Mouse (Mus musculus) forebrain, embryonic 16.5 days (tissue): ENCODE measurements around the gene Nat8l. TPM values are rescaled to one million over a fixed set of nuclear protein-coding genes. Genes with fewer than 3 reads are reported as not detected.

Experiments
- ATAC-seq: fragments of 200-750 bp; cut with Nextera tagmentation; 2 replicates; pipeline ENCODE4 v1.8.0; 2017; ENCODE audit warnings: mild to moderate bottlenecking, moderate library complexity
- H3K27ac ChIP-seq: fragments of 300-500 bp; sonication (generic); 2 replicates; pipeline ENCODE4 v1.5.1; 2014; ENCODE audit warnings: low read length, control low read depth
- H3K27me3 ChIP-seq: fragments of 300-500 bp; sonication (generic); replicated peaks from 2 replicates; pipeline ENCODE4 v1.6.1; 2014; ENCODE audit warnings: low read length; ENCODE audit not compliant: control insufficient read depth, insufficient read depth
- H3K36me3 ChIP-seq: fragments of 300-500 bp; sonication (generic); 2 replicates; pipeline ENCODE4 v1.6.1; 2014; ENCODE audit not compliant: control insufficient read depth, insufficient read depth
- H3K4me1 ChIP-seq: fragments of 300-500 bp; sonication (generic); replicated peaks from 2 replicates; pipeline ENCODE4 v1.6.1; 2014; ENCODE audit warnings: low read length; ENCODE audit not compliant: control insufficient read depth, insufficient read depth
- H3K4me2 ChIP-seq: fragments of 300-500 bp; sonication (generic); 2 replicates; pipeline ENCODE4 v1.6.1; 2014; ENCODE audit warnings: mild to moderate bottlenecking, low read length, control low read depth
- H3K4me3 ChIP-seq: fragments of 300-500 bp; sonication (generic); replicated peaks from 2 replicates; pipeline ENCODE4 v1.5.1; 2014; ENCODE audit warnings: mild to moderate bottlenecking, low read length, control low read depth
- H3K9ac ChIP-seq: fragments of 300-500 bp; sonication (generic); replicated peaks from 2 replicates; pipeline ENCODE4 v1.6.1; 2014; ENCODE audit warnings: low read depth, low read length, control low read depth
- H3K9me3 ChIP-seq: fragments of 300-500 bp; sonication (generic); 2 replicates; pipeline ENCODE4 v1.6.1; 2016; ENCODE audit warnings: low read length; ENCODE audit not compliant: control insufficient read depth
- WGBS: fragments of 180-500 bp; shearing (Covaris S2); extraction: QIAGEN DNeasy Blood & Tissue Kit; methylation state at CpG from one replicate; pipeline ENCODE4 v1.1.7; 2014; 5-methylcytosine and 5-hydroxymethylcytosine counted together
- polyA plus RNA-seq: library from polyadenylated mRNA; unstranded; fragments of >200 nt; fragmentation: Nextera tagmentation; extraction: Ambion mirVana; gene quantifications from 2 replicates; pipeline ENCODE4 v1.2.1, GENCODE M21; 2015

The Nat8l gene
- polyA plus RNA-seq, 1 experiment from 2014 or later = 4.7 TPM

DNA sequence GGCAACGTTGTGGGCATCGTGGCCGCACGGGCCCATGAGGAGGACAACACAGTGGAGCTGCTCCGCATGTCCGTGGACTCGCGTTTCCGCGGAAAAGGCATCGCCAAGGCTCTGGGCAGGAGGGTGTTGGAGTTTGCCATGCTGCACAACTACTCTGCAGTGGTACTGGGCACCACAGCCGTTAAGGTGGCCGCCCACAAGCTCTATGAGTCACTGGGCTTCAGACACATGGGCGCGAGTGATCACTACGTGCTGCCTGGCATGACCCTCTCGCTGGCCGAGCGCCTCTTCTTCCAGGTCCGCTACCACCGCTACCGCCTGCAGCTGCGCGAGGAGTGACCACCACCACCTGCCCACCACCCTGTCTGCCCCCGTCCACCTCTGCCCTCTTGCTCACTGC lies 5.0 kb downstream of the Nat8l start:
- 96% methylated on average over 25 of the region's 25 CpGs for WGBS
- Histone ChIP-seq H3K9ac (no peak overlapping the region), H3K4me3 (no peak overlapping the region), H3K4me1 (peaks cover 29% of the 10 kb centered on the region), H3K36me3 (no peaks in the 10 kb centered on the region), H3K9me3 (no peaks in the 10 kb centered on the region), H3K27me3 (no peaks in the 10 kb centered on the region), H3K27ac (no peak overlapping the region), H3K4me2 (no peak overlapping the region)
- no peak for ATAC-seq

GRCm38 (mm10) chr5:34001401-34001800 lies 5.6 kb downstream of the Nat8l start:
- Histone ChIP-seq H3K4me3 (no peak overlapping the region), H3K36me3 (no peaks in the 10 kb centered on the region), H3K27me3 (no peaks in the 10 kb centered on the region), H3K4me1 (peaks cover 29% of the 10 kb centered on the region), H3K27ac (no peak overlapping the region), H3K9me3 (no peaks in the 10 kb centered on the region), H3K4me2 (no peak overlapping the region), H3K9ac (no peak overlapping the region)
- 100% methylated on average over 1 of the region's 1 CpGs for WGBS
- no peak for ATAC-seq

- Histone ChIP-seq H3K36me3 (no peaks in the 10 kb centered on the region), H3K9ac (no peak overlapping the region), H3K9me3 (no peaks in the 10 kb centered on the region), H3K27ac (no peak overlapping the region), H3K4me1 (peaks cover 27% of the 10 kb centered on the region), H3K27me3 (no peaks in the 10 kb centered on the region), H3K4me2 (no peak overlapping the region), H3K4me3 (no peak overlapping the region)
- WGBS = 26% methylated on average over 4 of the region's 4 CpGs
- peak; percentile 18; the same call in 1 of the 2 replicates for ATAC-seq
Measured at GRCm38 (mm10) chr5:34002636-34003035, 6.9 kb downstream of the Nat8l start.

GRCm38 (mm10) chr5:34004618-34005017 lies 8.8 kb downstream of the Nat8l start:
- Histone ChIP-seq H3K27me3 (no peaks in the 10 kb centered on the region), H3K27ac (no peak overlapping the region), H3K36me3 (no peaks in the 10 kb centered on the region), H3K4me1 (peaks cover 7% of the 10 kb centered on the region), H3K9ac (no peak overlapping the region), H3K4me3 (no peak overlapping the region), H3K4me2 (no peak overlapping the region), H3K9me3 (no peaks in the 10 kb centered on the region)
- 85% methylated on average over 5 of the region's 5 CpGs for WGBS
- no peak for ATAC-seq

DNA sequence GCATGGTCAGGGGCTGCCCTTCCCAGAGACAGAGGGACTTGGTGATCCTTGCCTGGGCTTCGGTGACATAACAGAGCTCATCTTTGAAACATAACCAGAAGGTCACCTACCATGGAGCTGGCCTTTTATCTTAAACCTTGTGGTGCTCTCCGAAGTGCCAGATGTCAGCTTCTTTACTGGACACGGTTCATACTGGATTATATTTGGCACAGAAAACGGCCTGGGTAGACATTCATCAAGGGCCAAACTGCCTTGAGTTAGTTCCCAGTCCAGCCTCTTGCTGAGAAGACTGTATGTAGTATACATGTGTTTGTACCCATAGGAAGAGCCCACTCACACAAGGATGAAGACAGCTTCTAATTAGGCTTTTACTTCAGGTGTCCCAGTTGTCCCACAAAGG lies 11.0 kb downstream of the Nat8l start:
- Histone ChIP-seq H3K9ac (no peak overlapping the region), H3K4me2 (no peak overlapping the region), H3K36me3 (no peaks in the 10 kb centered on the region), H3K4me1 (peaks cover 4% of the 10 kb centered on the region; the same call in 1 of the 2 replicates), H3K27me3 (no peaks in the 10 kb centered on the region), H3K9me3 (no peaks in the 10 kb centered on the region), H3K27ac (no peak overlapping the region), H3K4me3 (no peak overlapping the region)
- 88% methylated on average over 4 of the region's 4 CpGs for WGBS
- ATAC-seq = no peak

DNA sequence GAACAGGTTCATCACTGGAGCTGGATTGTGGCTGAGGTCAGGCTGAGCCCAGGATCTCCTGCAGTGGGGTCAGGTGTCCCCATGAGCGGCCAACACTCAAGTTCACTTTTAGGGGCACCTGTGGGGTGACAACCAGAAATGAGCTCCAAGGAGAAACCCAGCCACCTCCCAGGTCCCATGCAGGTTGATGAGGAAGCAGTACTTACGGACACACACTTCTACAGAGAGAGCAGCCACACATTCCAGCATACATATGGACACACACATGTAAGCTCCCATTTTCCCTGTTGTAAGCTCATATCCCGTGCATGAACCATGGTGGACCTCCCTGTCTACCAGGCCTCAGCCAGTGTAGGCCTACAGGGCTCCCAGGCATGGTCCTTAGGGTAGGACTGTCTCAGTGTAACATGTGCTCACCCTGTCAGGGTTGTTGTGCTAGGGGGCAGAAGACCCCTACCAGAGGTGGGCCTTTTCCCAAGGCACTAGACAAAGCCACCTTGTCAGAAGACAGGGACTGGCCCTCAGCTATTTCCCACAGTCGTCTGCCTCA lies 11.7 kb downstream of the Nat8l start:
- WGBS = 88% methylated on average over 4 of the region's 4 CpGs
- no peak overlapping the region for H3K27ac ChIP-seq
- H3K4me1 ChIP-seq = peaks cover 4% of the 10 kb centered on the region; the same call in 1 of the 2 replicates
- no peak overlapping the region for H3K4me2 ChIP-seq
- H3K9me3 ChIP-seq = no peaks in the 10 kb centered on the region
- no peak overlapping the region for H3K9ac ChIP-seq
- H3K36me3 ChIP-seq = no peaks in the 10 kb centered on the region
- no peaks in the 10 kb centered on the region for H3K27me3 ChIP-seq
- ATAC-seq = no peak
- H3K4me3 ChIP-seq = no peak overlapping the region

- Histone ChIP-seq H3K4me2 (no peak overlapping the region), H3K36me3 (no peaks in the 10 kb centered on the region), H3K27ac (no peak overlapping the region), H3K4me1 (no peaks in the 10 kb centered on the region), H3K4me3 (no peak overlapping the region), H3K9ac (no peak overlapping the region), H3K9me3 (no peaks in the 10 kb centered on the region), H3K27me3 (no peaks in the 10 kb centered on the region)
- ATAC-seq = no peak
- WGBS = 95% methylated on average over 1 of the region's 1 CpGs
Measured at GRCm38 (mm10) chr5:34014652-34015051, 18.9 kb downstream of the Nat8l start.

- Histone ChIP-seq H3K4me2 (no peak overlapping the region), H3K4me1 (no peaks in the 10 kb centered on the region), H3K9me3 (no peaks in the 10 kb centered on the region), H3K27ac (no peak overlapping the region), H3K36me3 (no peaks in the 10 kb centered on the region), H3K9ac (no peak overlapping the region), H3K27me3 (no peaks in the 10 kb centered on the region), H3K4me3 (no peak overlapping the region)
- WGBS = 82% methylated on average over 4 of the region's 4 CpGs
- no peak for ATAC-seq
Measured at GRCm38 (mm10) chr5:34018968-34019367, 23.2 kb downstream of the Nat8l start.

- H3K36me3 ChIP-seq = no peaks in the 10 kb centered on the region
- H3K9me3 ChIP-seq = no peaks in the 10 kb centered on the region
- WGBS = 65% methylated on average over 4 of the region's 4 CpGs
- no peak overlapping the region for H3K27ac ChIP-seq
- no peaks in the 10 kb centered on the region for H3K27me3 ChIP-seq
- no peak for ATAC-seq
- no peak overlapping the region for H3K4me3 ChIP-seq
- no peak overlapping the region for H3K4me2 ChIP-seq
- H3K9ac ChIP-seq = no peak overlapping the region
- no peaks in the 10 kb centered on the region for H3K4me1 ChIP-seq
Measured at GRCm38 (mm10) chr5:34030101-34030500, 34.3 kb downstream of the Nat8l start.

DNA sequence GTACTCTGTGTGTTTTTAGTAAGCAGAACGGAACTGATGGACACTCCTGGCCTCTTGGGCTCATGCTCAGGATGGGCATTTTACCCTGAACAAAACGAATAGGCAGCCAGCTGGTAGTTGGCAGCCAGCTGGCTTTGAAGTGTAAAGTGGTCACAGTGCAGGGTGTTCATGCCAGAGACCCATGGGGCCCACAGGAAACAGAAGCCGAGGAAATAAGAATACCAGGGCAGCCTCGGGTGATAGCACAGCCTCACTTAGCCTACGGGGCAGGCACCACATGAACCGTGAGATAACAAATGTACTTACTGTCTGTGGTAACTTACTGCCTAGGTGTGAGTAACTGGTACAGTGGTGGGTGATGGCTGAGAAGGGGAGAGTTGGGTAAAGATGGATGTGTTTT lies 35.2 kb downstream of the Nat8l start:
- Histone ChIP-seq H3K27me3 (no peaks in the 10 kb centered on the region), H3K9me3 (no peaks in the 10 kb centered on the region), H3K36me3 (no peaks in the 10 kb centered on the region), H3K4me1 (no peaks in the 10 kb centered on the region), H3K27ac (no peak overlapping the region), H3K4me2 (no peak overlapping the region), H3K9ac (no peak overlapping the region), H3K4me3 (no peak overlapping the region)
- WGBS = 57% methylated on average over 6 of the region's 6 CpGs
- ATAC-seq = no peak
